Mouse (Mus musculus) hindbrain, embryonic 13.5 days (tissue): ENCODE data around the gene H60b. TPM values are rescaled to one million over a fixed set of nuclear protein-coding genes. Genes with fewer than 3 reads are reported as not detected.
"Not testable (repeated sequence)": the region's sequence is repeated elsewhere in the genome, so short reads cannot be mapped to it uniquely, and the experiment has no call there.

Source experiments
- ATAC-seq: fragments of 200-750 bp; cut with Nextera tagmentation; 2 replicates; pipeline ENCODE4 v1.8.0; 2017; ENCODE audit warnings: moderate TSS enrichment; ENCODE audit not compliant: low FRiP score
- H3K27ac ChIP-seq: fragments of 300-500 bp; sonication (generic); 2 replicates; pipeline ENCODE4 v1.5.1; 2015; ENCODE audit warnings: inconsistent platforms, mild to moderate bottlenecking, moderate library complexity
- H3K27me3 ChIP-seq: fragments of 300-500 bp; sonication (generic); 2 replicates; pipeline ENCODE4 v1.6.1; 2015; ENCODE audit warnings: mild to moderate bottlenecking, inconsistent platforms
- H3K36me3 ChIP-seq: fragments of 300-500 bp; sonication (generic); 2 replicates; pipeline ENCODE4 v1.6.1; 2015; ENCODE audit warnings: mild to moderate bottlenecking, inconsistent platforms
- H3K4me1 ChIP-seq: fragments of 300-500 bp; sonication (generic); replicated peaks from 2 replicates; pipeline ENCODE4 v1.6.1; 2015; ENCODE audit warnings: inconsistent platforms
- H3K4me2 ChIP-seq: fragments of 300-500 bp; sonication (generic); 2 replicates; pipeline ENCODE4 v1.6.1; 2015; ENCODE audit warnings: inconsistent platforms, mild to moderate bottlenecking, moderate library complexity
- H3K4me3 ChIP-seq: fragments of 300-500 bp; sonication (generic); 2 replicates; pipeline ENCODE4 v1.5.1; 2015; ENCODE audit warnings: mild to moderate bottlenecking, inconsistent platforms
- H3K9ac ChIP-seq: fragments of 300-500 bp; sonication (generic); 2 replicates; pipeline ENCODE4 v1.6.1; 2015; ENCODE audit warnings: mild to moderate bottlenecking, inconsistent platforms
- H3K9me3 ChIP-seq: fragments of 300-500 bp; sonication (generic); 2 replicates; pipeline ENCODE4 v1.6.1; 2016; ENCODE audit warnings: inconsistent platforms
- WGBS: fragments of 180-500 bp; shearing (Covaris S2); methylation state at CpG from one replicate; pipeline ENCODE4 v1.1.7; 2015; 5-methylcytosine and 5-hydroxymethylcytosine counted together
- polyA plus RNA-seq: library from polyadenylated mRNA; unstranded; fragments of >200 nt; fragmentation: Nextera tagmentation; extraction: Ambion mirVana; gene quantifications from 2 replicates; pipeline ENCODE4 v1.2.1, GENCODE M21; 2015

The H60b gene
- polyA plus RNA-seq, 1 experiment from 2014 or later, result 1.0 TPM

GRCm38 (mm10) chr10:22172431-22173334 is 14.3 kb downstream of the H60b start:
- not testable (repeated sequence) for H3K4me1 ChIP-seq, H3K4me3 ChIP-seq, H3K9me3 ChIP-seq, ATAC-seq, H3K27ac ChIP-seq, H3K9ac ChIP-seq, H3K27me3 ChIP-seq, H3K36me3 ChIP-seq
- 60% methylated on average over 5 of the region's 5 CpGs for WGBS
- H3K4me2 ChIP-seq, result 0 out of 2 replicates have a peak overlapping the region, but pooled peaks have one; percentile 29

- H3K4me2 ChIP-seq, result 0 out of 2 replicates have a peak overlapping the region, but pooled peaks have one; percentile 29
Measured at GRCm38 (mm10) chr10:22173335-22174189, 15.2 kb downstream of the H60b start.

GRCm38 (mm10) chr10:22174190-22174487 is 15.8 kb downstream of the H60b start:
- not testable (repeated sequence) for H3K9me3 ChIP-seq, H3K27ac ChIP-seq, H3K4me2 ChIP-seq, H3K4me3 ChIP-seq, ATAC-seq, H3K4me1 ChIP-seq, H3K36me3 ChIP-seq, H3K9ac ChIP-seq, H3K27me3 ChIP-seq
- WGBS, result 81% methylated on average over 2 of the region's 2 CpGs

More at GRCm38 (mm10) chr10:22173335-22174189, 15.2 kb downstream of the H60b start:
- not testable (repeated sequence) for H3K27ac ChIP-seq, H3K9ac ChIP-seq, H3K27me3 ChIP-seq, H3K4me1 ChIP-seq, H3K9me3 ChIP-seq, H3K36me3 ChIP-seq, H3K4me3 ChIP-seq
- peak; percentile 32; the same call in 1 of the 2 replicates for ATAC-seq
- 14% methylated on average over 14 of the region's 17 CpGs for WGBS

DNA sequence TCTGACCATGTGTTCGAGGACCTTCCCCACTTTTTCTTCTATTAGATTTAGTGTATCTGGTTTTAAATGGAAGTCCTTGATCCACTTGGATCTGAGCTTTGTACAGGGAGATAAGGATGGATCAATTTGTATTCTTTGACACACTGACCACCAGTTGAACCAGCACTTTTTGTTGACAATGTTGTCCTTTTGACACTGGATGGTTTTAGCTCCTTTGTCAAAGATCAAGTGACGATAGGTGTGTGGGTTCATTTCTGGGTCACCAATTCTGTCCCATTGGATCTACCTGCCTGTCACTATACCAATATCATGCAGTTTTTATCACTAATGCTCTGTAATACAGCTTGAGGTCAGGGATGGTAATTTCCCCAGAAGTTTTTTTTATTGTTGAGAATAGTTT is 18.1 kb downstream of the H60b start:
- H3K27me3 ChIP-seq, H3K4me1 ChIP-seq, H3K9me3 ChIP-seq, H3K27ac ChIP-seq, H3K4me3 ChIP-seq, H3K9ac ChIP-seq, H3K36me3 ChIP-seq, ATAC-seq, H3K4me2 ChIP-seq: not testable (repeated sequence)
- 80% methylated on average over 2 of the region's 2 CpGs for WGBS

DNA sequence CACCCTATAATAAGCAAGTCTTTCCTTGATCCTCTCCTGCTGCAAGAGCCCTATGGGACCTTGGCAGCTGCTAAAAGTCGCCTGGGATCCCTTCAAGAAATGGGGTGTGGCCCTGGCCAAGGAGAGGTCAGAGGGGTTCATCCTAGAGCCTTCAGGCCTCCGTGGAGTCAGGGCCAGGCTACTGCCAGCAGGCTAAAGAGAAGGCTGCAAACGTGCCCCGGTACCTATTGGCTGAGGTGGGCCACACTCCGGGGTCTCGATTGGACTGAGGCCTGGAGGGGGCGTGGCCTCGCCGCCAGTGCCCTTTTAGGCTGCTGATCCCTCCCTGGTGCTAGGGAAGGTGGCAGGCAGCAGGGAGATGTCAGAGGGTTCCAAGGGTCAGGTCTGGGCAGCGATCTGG is 32.6 kb downstream of the H60b start:
- 2% methylated on average over 8 of the region's 10 CpGs for WGBS
- peak; percentile 76 for ATAC-seq
- not testable (repeated sequence) for H3K9ac ChIP-seq, H3K27me3 ChIP-seq, H3K4me1 ChIP-seq, H3K27ac ChIP-seq, H3K9me3 ChIP-seq, H3K36me3 ChIP-seq
- Histone ChIP-seq H3K4me2 (peak overlapping the region; percentile 36), H3K4me3 (0 out of 2 replicates have a peak overlapping the region, but pooled peaks have one; percentile 8)

GRCm38 (mm10) chr10:22201352-22201751 is 43.0 kb downstream of the H60b start:
- not testable (repeated sequence) for H3K9me3 ChIP-seq, H3K36me3 ChIP-seq, H3K9ac ChIP-seq, H3K4me3 ChIP-seq, H3K27ac ChIP-seq, H3K4me2 ChIP-seq, H3K27me3 ChIP-seq, ATAC-seq, H3K4me1 ChIP-seq
- WGBS, result no CpG with 5 or more reads among the region's 3 CpGs

DNA sequence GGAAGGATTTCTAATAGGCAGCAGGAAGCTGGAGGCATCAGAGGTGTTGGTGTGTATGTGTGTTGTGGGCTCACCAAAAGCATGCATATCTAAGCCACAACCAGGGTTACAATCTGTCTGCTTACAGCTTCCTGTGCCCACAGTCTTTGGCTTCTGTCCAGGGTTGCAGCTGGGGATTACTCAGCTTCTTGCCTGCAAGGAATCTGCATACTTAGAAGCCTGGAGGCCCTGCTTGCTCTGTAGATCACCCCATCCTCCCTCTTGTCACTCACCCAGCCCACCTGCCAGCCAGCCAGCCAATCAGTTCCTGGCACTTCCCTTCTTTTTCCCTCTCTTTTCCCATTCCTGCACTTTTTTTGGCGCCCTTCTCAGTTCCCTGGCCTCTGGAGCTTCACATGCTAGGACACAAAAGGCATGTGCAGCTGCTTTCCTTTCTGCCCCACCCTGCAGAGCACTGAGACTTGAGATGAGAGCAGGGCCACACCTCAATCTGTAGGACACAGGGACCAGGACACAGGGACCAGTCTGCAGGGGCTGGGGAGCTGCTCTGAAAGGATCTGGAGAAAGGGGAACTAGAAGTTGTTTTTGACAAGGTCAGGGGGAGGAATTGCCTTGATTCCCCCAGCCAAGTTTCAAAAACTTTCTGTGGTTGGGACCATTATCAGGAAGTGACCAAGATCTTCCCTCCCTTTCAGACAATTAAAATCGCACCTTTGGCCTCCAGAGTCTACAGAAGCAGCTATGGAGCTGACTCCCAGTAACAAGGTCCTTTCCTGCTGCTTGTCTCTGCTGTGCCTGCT is 44.6 kb downstream of the H60b start:
- H3K27me3 ChIP-seq, H3K4me3 ChIP-seq, H3K4me2 ChIP-seq, H3K36me3 ChIP-seq, H3K27ac ChIP-seq, H3K9ac ChIP-seq, H3K9me3 ChIP-seq, H3K4me1 ChIP-seq: not testable (repeated sequence)
- 0 out of 2 replicates have a peak, but pooled peaks have one; percentile 43 for ATAC-seq
- no CpG with 5 or more reads among the region's 2 CpGs for WGBS

DNA sequence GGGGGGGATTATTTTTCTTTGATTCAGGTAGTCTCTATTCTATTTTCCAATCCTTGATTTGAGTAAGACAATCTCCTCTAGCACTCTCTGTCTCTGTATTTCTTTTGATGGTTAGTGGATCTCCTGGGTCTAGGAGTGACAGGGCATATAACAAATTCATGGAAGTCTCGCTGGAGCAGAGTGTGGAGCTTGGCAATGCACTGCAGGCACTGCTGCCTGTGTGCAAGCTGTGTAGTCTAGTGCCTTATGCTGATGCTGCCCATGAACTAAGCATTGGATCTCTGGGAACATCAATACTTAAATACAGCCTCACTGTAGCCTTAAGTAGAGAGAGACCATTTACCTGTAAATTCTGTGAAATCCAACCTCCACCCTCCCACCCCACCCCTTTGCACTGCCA is 48.1 kb downstream of the H60b start:
- not testable (repeated sequence) for ATAC-seq, H3K27me3 ChIP-seq, H3K4me3 ChIP-seq, H3K9ac ChIP-seq, H3K27ac ChIP-seq, H3K9me3 ChIP-seq, H3K4me1 ChIP-seq, H3K4me2 ChIP-seq, H3K36me3 ChIP-seq
- 74% methylated on average over 1 of the region's 1 CpGs for WGBS

GRCm38 (mm10) chr10:22212012-22212696 is 53.8 kb downstream of the H60b start:
- H3K4me2 ChIP-seq, H3K9me3 ChIP-seq, H3K36me3 ChIP-seq, H3K4me1 ChIP-seq, H3K27me3 ChIP-seq, H3K4me3 ChIP-seq, H3K9ac ChIP-seq, H3K27ac ChIP-seq: not testable (repeated sequence)
- WGBS, result 1% methylated on average over 8 of the region's 11 CpGs
- peak; percentile 66; the same call in 1 of the 2 replicates for ATAC-seq

GRCm38 (mm10) chr10:22223474-22224349 is 65.3 kb downstream of the H60b start:
- H3K36me3 ChIP-seq, H3K4me3 ChIP-seq, H3K27me3 ChIP-seq, H3K27ac ChIP-seq, H3K4me1 ChIP-seq, H3K9me3 ChIP-seq, H3K9ac ChIP-seq, H3K4me2 ChIP-seq: not testable (repeated sequence)
- ATAC-seq, result peak; percentile 86
- WGBS, result no CpG with 5 or more reads among the region's 7 CpGs

DNA sequence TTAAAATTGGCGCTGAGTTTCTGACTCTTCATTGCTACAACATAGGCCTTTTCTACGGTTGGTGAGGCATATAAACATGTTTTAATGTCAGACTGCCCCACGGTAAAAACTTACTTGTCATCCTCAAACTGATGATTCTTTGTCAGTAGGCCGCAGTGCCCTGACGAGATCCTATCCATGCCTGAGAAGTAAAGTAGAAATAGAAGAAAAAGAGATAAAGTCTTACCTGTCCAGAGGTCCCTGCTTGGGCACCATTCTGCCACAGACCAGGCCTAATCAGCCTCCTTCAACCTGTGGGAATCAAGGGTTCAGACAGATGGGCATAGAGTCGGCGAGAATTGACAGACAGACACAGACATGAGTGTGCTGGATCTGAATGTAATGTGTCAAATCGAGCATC is 106.7 kb downstream of the H60b start:
- ATAC-seq, result no peak
- no peaks in the 10 kb centered on the region for H3K27me3 ChIP-seq
- H3K4me3 ChIP-seq, result no peak overlapping the region
- H3K4me2 ChIP-seq, result no peak overlapping the region
- no peak overlapping the region for H3K9ac ChIP-seq
- no peak overlapping the region for H3K27ac ChIP-seq
- WGBS, result 94% methylated on average over 8 of the region's 8 CpGs
- peaks cover 18% of the 10 kb centered on the region; the same call in 1 of the 2 replicates for H3K9me3 ChIP-seq
- H3K4me1 ChIP-seq, result no peaks in the 10 kb centered on the region
- H3K36me3 ChIP-seq, result no peaks in the 10 kb centered on the region
